Mouse (Mus musculus): ENCODE results near the gene Fkbp5. TPM values are rescaled to one million over a fixed set of nuclear protein-coding genes. Genes with fewer than 3 reads are reported as not detected.

The Fkbp5 gene
- polyA plus RNA-seq, 1 experiment from 2014 or later: 10.8 TPM

DNA sequence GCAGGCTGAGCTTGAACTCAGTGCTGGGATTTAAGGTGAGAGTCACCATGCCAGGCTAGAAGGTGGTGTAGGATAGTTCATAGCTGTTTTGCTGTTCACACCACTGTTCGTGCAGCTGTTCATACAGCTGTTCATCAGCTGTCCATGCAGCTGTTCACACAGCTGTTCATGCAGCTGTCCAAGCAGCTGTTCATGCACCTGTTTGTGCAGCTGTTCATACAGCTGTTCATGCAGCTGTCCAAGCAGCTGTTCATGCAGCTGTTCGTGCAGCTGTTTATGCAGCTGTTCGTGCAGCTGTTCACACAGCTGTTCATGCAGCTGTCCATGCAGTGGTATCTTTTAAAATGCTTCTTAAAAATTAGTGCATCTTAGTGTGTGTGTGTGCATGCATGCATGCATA lies 128.8 kb downstream of the Fkbp5 start:
- Histone ChIP-seq H3K4me3 (replicated peaks) (no peak overlapping the region), H3K9ac (no peak overlapping the region), H3K4me1 (replicated peaks) (peaks cover 20% of the 10 kb centered on the region), H3K27me3 (peaks cover 37% of the 10 kb centered on the region), H3K36me3 (no peaks in the 10 kb centered on the region), H3K9me3 (replicated peaks) (no peaks in the 10 kb centered on the region), H3K27ac (no peak overlapping the region), H3K4me2 (no peak overlapping the region)
- ATAC-seq (ENCODE audit: low read depth) (no peak), DNase-seq (no peak)
- 67% methylated on average over 3 of the region's 3 CpGs for whole genome bisulfite sequencing (ENCODE audit: insufficient replicate concordance)

DNA sequence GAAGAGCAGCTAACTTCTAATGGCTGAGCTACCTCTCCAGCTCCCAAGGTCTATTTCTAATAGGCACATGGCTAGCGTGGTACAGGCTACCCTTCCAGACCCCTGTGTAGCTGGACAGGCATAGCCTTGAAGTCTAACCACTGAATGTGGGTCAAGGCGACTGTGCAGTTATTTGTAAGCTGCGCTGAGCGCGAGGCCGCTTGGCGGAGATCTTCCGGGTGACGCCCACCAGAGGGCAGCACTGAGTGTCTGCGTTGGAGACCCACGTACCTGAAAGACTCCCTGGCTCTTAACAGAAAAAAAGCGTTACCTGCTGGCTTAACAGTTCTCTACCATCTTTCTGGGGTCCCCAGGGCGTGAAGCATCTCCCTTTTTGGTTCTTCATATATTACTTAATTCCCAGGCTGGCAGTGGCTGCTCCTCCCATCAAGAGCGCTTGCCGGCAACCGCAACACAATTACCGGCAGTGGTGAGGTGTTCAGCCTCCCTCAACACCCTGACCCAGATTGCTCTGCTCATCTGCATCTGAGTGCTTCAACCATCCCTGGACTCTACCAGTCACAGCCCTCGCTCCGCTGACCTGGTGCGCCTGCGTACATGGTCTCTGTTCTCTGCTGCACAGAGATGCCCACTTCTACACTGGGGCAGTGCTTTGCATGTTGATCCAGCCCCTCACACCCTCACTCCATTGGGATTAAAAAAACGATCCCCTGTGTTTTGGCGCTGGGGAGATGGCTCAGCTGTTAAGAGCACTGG lies 131.0 kb downstream of the Fkbp5 start:
- no peaks in the 10 kb centered on the region for H3K36me3 ChIP-seq
- no peak overlapping the region for H3K9ac ChIP-seq
- DNase-seq (peak; percentile 41), ATAC-seq (ENCODE audit: low read depth) (no peak)
- H3K27me3 ChIP-seq: peaks cover 37% of the 10 kb centered on the region
- H3K4me1 ChIP-seq (replicated peaks): peaks cover 9% of the 10 kb centered on the region
- no peak overlapping the region for H3K27ac ChIP-seq
- no peak overlapping the region for H3K4me3 ChIP-seq (replicated peaks)
- peak overlapping the region; percentile 24; the same call in 1 of the 2 replicates for H3K4me2 ChIP-seq
- WGBS (ENCODE audit: insufficient replicate concordance): 8% methylated on average over 23 of the region's 23 CpGs
- H3K9me3 ChIP-seq (replicated peaks): no peaks in the 10 kb centered on the region

DNA sequence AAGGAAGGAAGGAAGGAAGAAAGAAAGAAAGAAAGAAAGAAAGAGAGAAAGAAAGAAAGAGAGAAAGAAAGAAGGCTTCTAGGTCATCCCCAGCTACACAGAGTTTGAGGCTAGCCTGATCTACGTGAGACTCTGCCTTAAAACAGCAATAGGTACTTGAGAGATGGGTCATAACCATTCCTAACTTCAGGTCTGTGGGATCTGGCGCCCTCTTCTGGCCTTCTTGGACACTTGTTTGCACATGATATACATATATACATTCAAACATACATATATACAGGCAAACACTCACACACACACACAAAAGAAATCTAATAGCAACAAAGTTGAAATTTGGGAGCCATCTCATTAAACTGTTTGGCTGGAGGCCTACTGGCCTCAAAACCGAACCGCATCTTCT lies 133.0 kb downstream of the Fkbp5 start:
- no peak for DNase-seq

DNA sequence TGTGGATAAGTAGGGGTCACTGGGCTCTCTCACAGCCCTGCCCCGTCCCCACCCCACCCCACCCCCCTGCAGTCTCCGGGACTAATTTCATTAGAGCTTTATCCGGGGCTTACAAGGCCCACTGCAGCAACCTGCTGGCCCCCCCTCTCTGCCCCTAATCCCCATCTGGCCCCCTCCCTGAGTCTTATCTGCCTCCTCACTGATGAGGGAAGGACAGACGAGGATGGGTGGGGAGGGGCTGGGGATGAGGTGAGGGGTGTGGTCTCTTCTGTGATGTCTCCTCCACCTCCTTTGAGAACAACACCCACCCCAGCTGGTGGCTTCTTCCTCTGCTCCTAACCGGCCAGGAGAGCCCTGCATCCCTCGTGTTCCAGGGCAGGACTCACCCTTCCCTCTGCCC lies 137.1 kb downstream of the Fkbp5 start:
- no peak overlapping the region for H3K9ac ChIP-seq
- H3K27ac ChIP-seq: no peak overlapping the region
- peaks cover 8% of the 10 kb centered on the region for H3K4me1 ChIP-seq (replicated peaks)
- DNase-seq: no peak
- no peaks in the 10 kb centered on the region for H3K9me3 ChIP-seq (replicated peaks)
- peaks cover 25% of the 10 kb centered on the region for H3K27me3 ChIP-seq
- no peaks in the 10 kb centered on the region for H3K36me3 ChIP-seq
- no peak for ATAC-seq (ENCODE audit: low read depth)
- WGBS (ENCODE audit: insufficient replicate concordance): 14% methylated on average over 6 of the region's 6 CpGs
- H3K4me2 ChIP-seq: no peak overlapping the region
- no peak overlapping the region for H3K4me3 ChIP-seq (replicated peaks)

More for the DNA sequence above, 133.0 kb downstream of the Fkbp5 start:
- no peaks in the 10 kb centered on the region for H3K36me3 ChIP-seq
- no peak overlapping the region for H3K27ac ChIP-seq
- no peak overlapping the region for H3K4me3 ChIP-seq (replicated peaks)
- no peak overlapping the region for H3K9ac ChIP-seq
- no peak for ATAC-seq (ENCODE audit: low read depth)
- WGBS (ENCODE audit: insufficient replicate concordance): 61% methylated on average over 4 of the region's 4 CpGs
- peaks cover 7% of the 10 kb centered on the region; the same call in 1 of the 2 replicates for H3K4me1 ChIP-seq (replicated peaks)
- peaks cover 36% of the 10 kb centered on the region for H3K27me3 ChIP-seq
- no peak overlapping the region for H3K4me2 ChIP-seq
- H3K9me3 ChIP-seq (replicated peaks): no peaks in the 10 kb centered on the region

DNA sequence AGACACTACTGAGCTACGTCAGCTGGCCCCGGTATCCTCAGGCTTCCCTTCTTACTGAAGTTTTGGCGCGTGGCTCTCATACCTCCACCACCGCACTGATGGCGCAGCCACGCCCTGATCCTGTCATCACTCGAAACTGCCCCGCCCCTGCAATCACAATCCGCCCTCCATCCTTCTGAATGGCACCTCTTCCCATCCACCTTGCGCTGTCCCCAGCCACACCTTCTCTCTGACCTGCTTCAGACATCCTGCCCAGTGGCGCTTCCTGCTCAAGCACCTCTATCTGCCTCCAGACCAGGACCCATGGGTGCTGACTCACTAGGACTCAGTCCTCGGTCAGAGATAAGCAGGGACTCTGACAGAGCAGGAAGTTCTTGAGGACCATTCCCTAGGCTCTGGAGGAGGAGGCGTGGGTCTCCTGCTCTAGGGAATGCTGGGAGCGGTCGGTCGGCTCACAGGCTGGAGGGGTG lies 141.7 kb downstream of the Fkbp5 start:
- Histone ChIP-seq H3K9ac (no peak overlapping the region), H3K27ac (no peak overlapping the region), H3K4me1 (replicated peaks) (peaks cover 18% of the 10 kb centered on the region), H3K9me3 (replicated peaks) (no peaks in the 10 kb centered on the region), H3K27me3 (peaks cover 42% of the 10 kb centered on the region), H3K36me3 (no peaks in the 10 kb centered on the region), H3K4me3 (replicated peaks) (no peak overlapping the region), H3K4me2 (no peak overlapping the region)
- DNase-seq (peak; percentile 11), ATAC-seq (ENCODE audit: low read depth) (peak; percentile 61)
- WGBS (ENCODE audit: insufficient replicate concordance): 5% methylated on average over 17 of the region's 17 CpGs

DNA sequence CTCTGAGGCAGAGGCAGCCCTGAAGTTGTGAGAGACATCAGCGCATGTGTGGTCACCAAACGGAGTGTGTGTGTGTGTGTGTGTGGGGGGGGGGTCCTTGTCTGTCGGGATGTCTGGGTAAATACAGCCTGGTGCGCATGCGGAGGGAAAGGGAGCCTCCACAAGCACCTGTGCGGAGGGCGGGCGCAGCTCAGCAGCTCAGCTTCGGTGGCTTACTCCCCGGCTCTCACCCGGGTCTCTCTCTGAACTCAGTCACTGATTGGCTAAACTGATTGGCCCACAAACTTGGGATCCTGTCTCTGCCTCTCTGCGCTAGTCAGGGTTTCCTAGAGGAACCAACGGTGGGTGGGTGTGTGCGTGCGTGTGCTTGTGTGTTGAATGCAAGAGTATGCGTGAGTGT lies 142.8 kb downstream of the Fkbp5 start:
- Histone ChIP-seq H3K4me1 (replicated peaks) (peaks cover 18% of the 10 kb centered on the region), H3K9me3 (replicated peaks) (no peaks in the 10 kb centered on the region), H3K9ac (no peak overlapping the region), H3K4me3 (replicated peaks) (no peak overlapping the region), H3K4me2 (no peak overlapping the region), H3K27ac (no peak overlapping the region), H3K27me3 (peaks cover 40% of the 10 kb centered on the region), H3K36me3 (no peaks in the 10 kb centered on the region)
- ATAC-seq (ENCODE audit: low read depth) (no peak), DNase-seq (no peak)
- 17% methylated on average over 16 of the region's 16 CpGs for WGBS (ENCODE audit: insufficient replicate concordance)

DNA sequence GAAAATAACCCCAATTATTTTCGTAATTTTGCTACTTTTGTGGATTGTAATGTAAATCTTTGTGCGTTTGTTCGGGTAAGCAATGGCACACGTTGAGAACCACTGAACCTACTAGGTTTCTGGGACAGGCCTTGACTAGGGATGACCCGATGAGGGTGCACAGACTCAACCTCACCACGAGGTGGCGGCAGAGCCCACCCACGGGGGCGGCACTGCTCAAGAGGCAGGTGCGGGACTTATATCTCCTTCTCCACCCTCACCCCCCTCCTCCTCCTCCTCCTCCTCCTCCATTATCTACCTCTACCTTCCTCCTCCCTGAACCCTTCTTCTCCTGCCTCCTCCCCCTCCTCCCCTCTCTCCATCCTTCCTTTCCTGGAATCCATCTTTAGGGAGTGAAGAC lies 143.5 kb downstream of the Fkbp5 start:
- peak; percentile 58 for DNase-seq
- no peak overlapping the region for H3K4me3 ChIP-seq (replicated peaks)
- H3K27me3 ChIP-seq: peaks cover 40% of the 10 kb centered on the region
- H3K4me1 ChIP-seq (replicated peaks): peaks cover 18% of the 10 kb centered on the region
- H3K27ac ChIP-seq: no peak overlapping the region
- no peak overlapping the region for H3K9ac ChIP-seq
- H3K36me3 ChIP-seq: no peaks in the 10 kb centered on the region
- no peaks in the 10 kb centered on the region for H3K9me3 ChIP-seq (replicated peaks)
- ATAC-seq (ENCODE audit: low read depth): peak; percentile 59; the same call in 1 of the 2 replicates
- WGBS (ENCODE audit: insufficient replicate concordance): 10% methylated on average over 10 of the region's 10 CpGs
- H3K4me2 ChIP-seq: no peak overlapping the region

DNA sequence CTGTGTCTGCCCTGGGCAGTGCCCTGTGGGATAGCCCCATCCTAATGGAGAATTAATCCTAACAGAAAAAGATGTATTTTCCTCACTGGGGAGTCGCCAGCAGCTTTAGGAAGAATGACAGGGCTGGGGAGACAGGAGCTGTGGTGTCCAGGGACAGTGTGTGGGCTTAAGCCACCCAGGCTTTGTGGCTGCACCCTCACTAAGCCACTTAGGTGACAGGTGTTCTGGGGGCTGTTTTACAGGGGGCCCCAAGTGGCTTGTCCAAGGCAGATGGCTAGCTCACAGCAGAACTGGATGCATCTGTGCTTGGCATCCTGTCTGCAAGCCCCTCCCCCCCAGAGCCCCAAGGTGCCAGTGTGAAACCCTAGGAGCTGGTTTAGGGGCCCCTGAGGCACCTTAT lies 145.4 kb downstream of the Fkbp5 start:
- Histone ChIP-seq H3K4me3 (replicated peaks) (no peak overlapping the region), H3K4me2 (no peak overlapping the region), H3K4me1 (replicated peaks) (peaks cover 18% of the 10 kb centered on the region), H3K27me3 (peaks cover 30% of the 10 kb centered on the region), H3K9ac (no peak overlapping the region), H3K9me3 (replicated peaks) (no peaks in the 10 kb centered on the region), H3K27ac (no peak overlapping the region), H3K36me3 (no peaks in the 10 kb centered on the region)
- DNase-seq: no peak
- no peak for ATAC-seq (ENCODE audit: low read depth)
- 41% methylated on average over 1 of the region's 1 CpGs for WGBS (ENCODE audit: insufficient replicate concordance)

DNA sequence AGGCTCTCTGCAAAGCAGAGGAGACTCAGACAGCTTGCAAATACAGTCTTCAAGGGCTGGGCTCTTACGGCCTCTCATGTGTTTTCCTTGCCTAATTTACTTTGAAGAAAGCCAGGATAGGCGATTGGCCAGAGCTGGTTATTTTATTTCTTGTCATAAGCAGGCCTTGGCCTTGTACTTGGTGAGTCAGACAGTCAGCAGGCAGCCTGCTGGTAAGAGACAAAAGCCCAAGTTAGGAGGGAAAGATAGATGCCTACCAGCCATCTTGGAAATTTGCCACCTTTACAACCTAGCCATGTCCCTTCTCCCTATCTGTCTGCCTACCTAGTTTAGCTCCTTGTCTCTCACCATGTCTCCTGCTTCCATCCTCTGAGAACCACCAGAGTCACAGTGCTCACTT lies 146.0 kb downstream of the Fkbp5 start:
- no peak overlapping the region for H3K4me3 ChIP-seq (replicated peaks)
- 67% methylated on average over 2 of the region's 2 CpGs for WGBS (ENCODE audit: insufficient replicate concordance)
- H3K9me3 ChIP-seq (replicated peaks): no peaks in the 10 kb centered on the region
- no peak overlapping the region for H3K27ac ChIP-seq
- DNase-seq (no peak), ATAC-seq (ENCODE audit: low read depth) (no peak)
- H3K4me2 ChIP-seq: no peak overlapping the region
- no peaks in the 10 kb centered on the region for H3K36me3 ChIP-seq
- peaks cover 26% of the 10 kb centered on the region for H3K27me3 ChIP-seq
- peaks cover 18% of the 10 kb centered on the region for H3K4me1 ChIP-seq (replicated peaks)
- no peak overlapping the region for H3K9ac ChIP-seq

DNA sequence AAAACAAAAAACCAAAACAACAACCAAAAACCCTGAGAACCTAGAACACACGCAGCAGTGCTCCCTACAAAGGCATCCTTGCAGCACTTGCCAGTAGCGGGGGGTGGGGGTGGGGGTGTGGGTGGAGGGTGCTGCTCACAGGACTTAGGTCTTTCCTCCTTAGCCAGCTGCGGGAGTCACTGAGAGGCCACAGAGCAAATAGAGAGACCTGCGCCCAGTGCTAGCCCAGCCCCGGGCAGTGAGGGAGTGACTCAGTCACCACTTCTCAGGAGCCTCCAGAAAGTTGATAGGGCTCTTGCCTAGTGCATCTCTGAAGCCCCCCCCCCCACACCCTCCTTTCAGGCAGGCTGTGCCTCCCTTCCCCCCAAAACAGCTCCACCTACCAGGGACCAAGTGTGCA lies 148.3 kb downstream of the Fkbp5 start:
- Histone ChIP-seq H3K4me1 (replicated peaks) (peaks cover 3% of the 10 kb centered on the region), H3K36me3 (no peaks in the 10 kb centered on the region), H3K4me3 (replicated peaks) (no peak overlapping the region), H3K9me3 (replicated peaks) (no peaks in the 10 kb centered on the region), H3K4me2 (no peak overlapping the region), H3K27ac (no peak overlapping the region), H3K9ac (no peak overlapping the region), H3K27me3 (peaks cover 27% of the 10 kb centered on the region)
- ATAC-seq (ENCODE audit: low read depth) (no peak), DNase-seq (no peak)
- 48% methylated on average over 5 of the region's 5 CpGs for WGBS (ENCODE audit: insufficient replicate concordance)

DNA sequence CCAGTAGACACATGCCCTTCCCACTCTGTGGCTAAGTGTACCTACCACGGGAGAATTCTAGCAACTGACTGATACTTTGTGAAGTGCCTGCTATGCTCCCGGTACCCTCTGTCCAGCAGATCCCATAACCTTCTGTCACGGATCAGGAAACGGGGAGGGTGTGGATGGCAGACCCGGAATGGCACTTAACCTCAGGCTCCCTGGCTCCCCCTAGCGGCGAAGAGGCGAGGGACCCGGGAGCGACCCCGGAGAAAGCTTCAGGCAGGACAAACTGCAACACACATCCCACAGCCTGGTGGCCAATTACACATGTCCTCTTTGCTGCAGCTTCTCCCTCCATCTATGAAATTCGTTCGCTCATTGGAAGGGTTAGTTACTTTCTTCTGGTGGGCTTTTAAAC lies 148.9 kb downstream of the Fkbp5 start:
- Histone ChIP-seq H3K9ac (no peak overlapping the region), H3K36me3 (no peaks in the 10 kb centered on the region), H3K9me3 (replicated peaks) (no peaks in the 10 kb centered on the region), H3K27me3 (peaks cover 31% of the 10 kb centered on the region), H3K4me2 (no peak overlapping the region), H3K4me1 (replicated peaks) (peaks cover 9% of the 10 kb centered on the region), H3K4me3 (replicated peaks) (no peak overlapping the region), H3K27ac (no peak overlapping the region)
- WGBS (ENCODE audit: insufficient replicate concordance): 2% methylated on average over 13 of the region's 13 CpGs
- DNase-seq (peak; percentile 71), ATAC-seq (ENCODE audit: low read depth) (peak; percentile 39; the same call in 1 of the 2 replicates)

DNA sequence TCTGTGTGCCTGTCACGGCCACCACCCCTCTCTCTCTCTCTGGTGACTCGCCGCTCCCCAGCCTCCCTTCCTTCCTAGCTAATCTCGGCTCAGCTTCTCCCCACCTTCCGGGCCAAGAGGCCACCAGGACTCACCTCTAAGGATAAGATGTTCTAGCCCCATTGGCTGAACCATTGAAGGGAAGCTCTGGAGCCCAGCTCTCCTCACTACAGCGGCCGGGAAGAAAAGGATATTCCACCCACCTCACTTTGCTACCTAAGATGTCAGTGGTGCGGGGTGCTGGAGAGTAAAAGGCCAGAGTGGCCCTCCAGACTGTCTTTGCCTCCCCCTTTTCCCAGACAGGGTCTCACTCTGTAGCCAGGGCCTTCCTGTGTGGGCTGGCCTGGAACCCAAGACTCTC lies 152.2 kb downstream of the Fkbp5 start, which contains the start of gene Tulp1:
Tulp1 (minus strand) TSS at position 101 of the 400 bp plus-strand sequence.
- Histone ChIP-seq H3K4me3 (replicated peaks) (0 out of 2 replicates have a peak within 1 kb of the TSS, but pooled peaks have one; percentile 12), H3K27ac (no peak within 1 kb of the TSS), H3K4me1 (replicated peaks) (peaks cover 23% of the 10 kb centered on the region), H3K36me3 (no peaks in the 10 kb centered on the region), H3K9ac (no peak within 1 kb of the TSS), H3K9me3 (replicated peaks) (no peaks in the 10 kb centered on the region), H3K27me3 (peaks cover 60% of the 10 kb centered on the region), H3K4me2 (peak within 1 kb of the TSS; percentile 8)
- ATAC-seq (ENCODE audit: low read depth) (no peak), DNase-seq (no peak)
- 20% methylated on average over 8 of the region's 8 CpGs for WGBS (ENCODE audit: insufficient replicate concordance)
